Mouse (Mus musculus) megakaryocyte, embryonic 14.5 days (primary cell): ENCODE results near the gene Ccn1.

Experiments
- FLI1 ChIP-seq: IDR thresholded peaks from 2 replicates; pipeline ENCODE4 v1.6.1; 2012; ENCODE audit warnings: low read length, inconsistent platforms, mixed read lengths
- GATA1 ChIP-seq: IDR thresholded peaks from 3 replicates; pipeline ENCODE4 v1.6.1; 2012; ENCODE audit warnings: mixed read lengths, low read length, inconsistent platforms, borderline replicate concordance

GRCm38 (mm10) chr3:145647416-145647815 is 2.4 kb downstream of the Ccn1 start:
- TF ChIP-seq GATA1 (no peak), FLI1 (no peak)
